Mouse (Mus musculus) urinary bladder, postnatal 10 days (tissue): ENCODE data around the gene Smok2a.
"Not testable (repeated sequence)": the region's sequence is repeated elsewhere in the genome, so short reads cannot be mapped to it uniquely, and the experiment has no call there.

Source experiments
- DNase-seq: peaks from one replicate; pipeline ENCODE4 v3.0.0; 2022; ENCODE audit warnings: low spot score

The Smok2a gene

GRCm38 (mm10) chr17:13220888-13221287 is at the start of gene Smok2a:
TSS of gene Smok2a (plus strand) at chr17:13221188.
- no peak for DNase-seq

GRCm38 (mm10) chr17:13173578-13173977 is 47.4 kb upstream of the Smok2a start:
- DNase-seq: not testable (repeated sequence)

- DNase-seq: not testable (repeated sequence)
Observed at GRCm38 (mm10) chr17:13174029-13174428, 47.0 kb upstream of the Smok2a start.

GRCm38 (mm10) chr17:13175609-13176008 is 45.4 kb upstream of the Smok2a start:
- DNase-seq: not testable (repeated sequence)

- not testable (repeated sequence) for DNase-seq
Observed at GRCm38 (mm10) chr17:13177796-13178195, 43.2 kb upstream of the Smok2a start.

GRCm38 (mm10) chr17:13179021-13179420 is 42.0 kb upstream of the Smok2a start:
- not testable (repeated sequence) for DNase-seq

- not testable (repeated sequence) for DNase-seq
Observed at GRCm38 (mm10) chr17:13180491-13180890, 40.5 kb upstream of the Smok2a start.

GRCm38 (mm10) chr17:13182712-13183111 is 38.3 kb upstream of the Smok2a start:
- not testable (repeated sequence) for DNase-seq

- DNase-seq: not testable (repeated sequence)
Observed at GRCm38 (mm10) chr17:13184514-13184913, 36.5 kb upstream of the Smok2a start.

GRCm38 (mm10) chr17:13186541-13186940 is 34.4 kb upstream of the Smok2a start:
- DNase-seq: not testable (repeated sequence)

GRCm38 (mm10) chr17:13187621-13188020 is 33.4 kb upstream of the Smok2a start:
- not testable (repeated sequence) for DNase-seq

GRCm38 (mm10) chr17:13188846-13189245 is 32.1 kb upstream of the Smok2a start:
- not testable (repeated sequence) for DNase-seq

GRCm38 (mm10) chr17:13190836-13191583 is 30.0 kb upstream of the Smok2a start:
- not testable (repeated sequence) for DNase-seq

- DNase-seq: not testable (repeated sequence)
Observed at GRCm38 (mm10) chr17:13196486-13196885, 24.5 kb upstream of the Smok2a start.

- DNase-seq: not testable (repeated sequence)
Observed at GRCm38 (mm10) chr17:13198812-13199211, 22.2 kb upstream of the Smok2a start.

- DNase-seq: not testable (repeated sequence)
Observed at GRCm38 (mm10) chr17:13199880-13200409, 21.0 kb upstream of the Smok2a start.

- not testable (repeated sequence) for DNase-seq
Observed at GRCm38 (mm10) chr17:13201551-13201950, 19.4 kb upstream of the Smok2a start.

- DNase-seq: not testable (repeated sequence)
Observed at GRCm38 (mm10) chr17:13202453-13203107, 18.4 kb upstream of the Smok2a start.

GRCm38 (mm10) chr17:13205247-13205646 is 15.7 kb upstream of the Smok2a start:
- DNase-seq: not testable (repeated sequence)

- no peak for DNase-seq
Observed at GRCm38 (mm10) chr17:13206491-13206890, 14.5 kb upstream of the Smok2a start.

- not testable (repeated sequence) for DNase-seq
Observed at GRCm38 (mm10) chr17:13208460-13208859, 12.5 kb upstream of the Smok2a start.

GRCm38 (mm10) chr17:13212136-13212850 is 8.7 kb upstream of the Smok2a start:
- DNase-seq: no peak
